ENCODE assay signal across 7 mouse cellular contexts in genomic region chr11:79611011-79611666, GRCm38 (mm10). TPM values are rescaled to one million over a fixed set of nuclear protein-coding genes. Genes with fewer than 3 reads are reported as not detected.
DNase-seq lines count a peak whose midpoint lies in the region; ATAC-seq and TF ChIP-seq lines count a peak whose summit lies in the region.

No protein-coding gene starts in this region.

- TF ChIP-seq CTCF in brain, embryonic 14.5 days (IDR thresholded peaks at IDR 0.05; ENCODE audit: borderline replicate concordance, extremely low read depth, insufficient read depth, insufficient read length) = no peak

- no peaks in the 10 kb centered on the region for H3K27me3 ChIP-seq in forebrain, embryonic 16.5 days (replicated peaks; ENCODE audit: control insufficient read depth, insufficient read depth, low read length)

- no peaks in the 10 kb centered on the region for H3K9me3 ChIP-seq in forebrain, embryonic 16.5 days (ENCODE audit: control insufficient read depth, low read length)

- H3K4me1 ChIP-seq in forebrain, embryonic 16.5 days (replicated peaks; ENCODE audit: control insufficient read depth, insufficient read depth, low read length) = peaks cover 22% of the 10 kb centered on the region

- peak; percentile 55 for ATAC-seq in forebrain, embryonic 16.5 days
- peak; percentile 78 for ATAC-seq in megakaryocyte progenitor cell, adult 5-6 weeks (replicated peaks; ENCODE audit: poor library complexity)
- ATAC-seq in erythroblast, adult 5-6 weeks (replicated peaks; ENCODE audit: low FRiP score, poor library complexity, severe bottlenecking) = no peak

- H3K4me2 ChIP-seq in forebrain, embryonic 16.5 days (ENCODE audit: low read length) = no peak overlapping the region

- H3K9ac ChIP-seq in forebrain, embryonic 16.5 days (replicated peaks; ENCODE audit: low read depth, low read length) = no peak overlapping the region

- WGBS in forebrain, embryonic 16.5 days = 11% methylated on average over 13 of the region's 13 CpGs

- TF ChIP-seq POLR2A in brain, embryonic 14.5 days (IDR thresholded peaks at IDR 0.05; ENCODE audit: borderline replicate concordance, extremely low read depth, insufficient read depth, insufficient read length, poor library complexity, severe bottlenecking) = no peak

- no peak overlapping the region for H3K27ac ChIP-seq in forebrain, embryonic 16.5 days (ENCODE audit: low read length)

- no peaks in the 10 kb centered on the region for H3K36me3 ChIP-seq in forebrain, embryonic 16.5 days (ENCODE audit: control insufficient read depth, insufficient read depth)

- peak; percentile 40 to 56 for DNase-seq in left cerebral cortex, adult 18-20 months (ENCODE audit: low spot score in 2 of 2)
- no peak for DNase-seq in left cerebral cortex, adult 11 months (ENCODE audit: low spot score)
- peak; percentile 65 for DNase-seq in brain, embryonic 14.5 days (ENCODE audit: low read depth)
- peak; percentile 46 for DNase-seq in thymus, postnatal 0 days (ENCODE audit: low spot score)

- no peak overlapping the region for H3K4me3 ChIP-seq in forebrain, embryonic 16.5 days (replicated peaks; ENCODE audit: low read length)

RNA-seq across cellular contexts. Expression of gene Rab11fip4, which starts 20.1 kb away (rescaled TPM):
- 100 to 1,000 TPM; 234 to 237 TPM for total RNA-seq in left cerebral cortex, adult 18-20 months (2021)
- 39.5 and 55.0 TPM in 2 replicates for polyA plus RNA-seq in brain, embryonic 14.5 days (2012; rRNA removed)
- polyA plus RNA-seq in forebrain, embryonic 16.5 days (2015; fragmentation: Nextera tagmentation; extraction: Ambion mirVana) = 28.5 and 31.6 TPM in 2 replicates
- 0.85 and 2.0 TPM in 2 replicates for total RNA-seq in megakaryocyte progenitor cell, adult 5-6 weeks (2015)
- total RNA-seq in megakaryocyte progenitor cell, adult 5-6 weeks (2017) = 3.2 and 3.7 TPM in 2 replicates
- polyA plus RNA-seq in thymus, postnatal 0 days (2015; fragmentation: Nextera tagmentation; extraction: Ambion mirVana) = 8.4 and 8.6 TPM in 2 replicates
- 1.0 and 1.5 TPM in 2 replicates for total RNA-seq in erythroblast, adult 5-6 weeks (2015; ENCODE audit: low replicate concordance)
- total RNA-seq in erythroblast, adult 5-6 weeks (2017; ENCODE audit: low replicate concordance) = 2.5 and 2.9 TPM in 2 replicates

Comparison
In these comparisons a context has a peak if more than half of its experiments do, and no peak if none do; other contexts are left out.
1. RNA of gene Rab11fip4, which starts 20.1 kb away (total RNA-seq): 234 to 237 TPM in left cerebral cortex, adult 18-20 months; 0.85 to 3.7 TPM in megakaryocyte progenitor cell, adult 5-6 weeks and 1.0 to 2.9 TPM in erythroblast, adult 5-6 weeks; every median in the first group is over 10 times any median in the second.